Mouse (Mus musculus) liver, embryonic 18 days (tissue): Measurements from ENCODE around the gene Il13. TPM values are rescaled to one million over a fixed set of nuclear protein-coding genes. Genes with fewer than 3 reads are reported as not detected.

ENCODE experiments used
- polyA plus RNA-seq: library from polyadenylated mRNA; depleted of rRNA; stranded (reverse); fragments of >200 nt; gene quantifications from 2 replicates; pipeline ENCODE4 v1.2.3, GENCODE M21; 2012; rRNA removed

Gene Il13
- polyA plus RNA-seq, result not detected in 2 replicates

DNA sequence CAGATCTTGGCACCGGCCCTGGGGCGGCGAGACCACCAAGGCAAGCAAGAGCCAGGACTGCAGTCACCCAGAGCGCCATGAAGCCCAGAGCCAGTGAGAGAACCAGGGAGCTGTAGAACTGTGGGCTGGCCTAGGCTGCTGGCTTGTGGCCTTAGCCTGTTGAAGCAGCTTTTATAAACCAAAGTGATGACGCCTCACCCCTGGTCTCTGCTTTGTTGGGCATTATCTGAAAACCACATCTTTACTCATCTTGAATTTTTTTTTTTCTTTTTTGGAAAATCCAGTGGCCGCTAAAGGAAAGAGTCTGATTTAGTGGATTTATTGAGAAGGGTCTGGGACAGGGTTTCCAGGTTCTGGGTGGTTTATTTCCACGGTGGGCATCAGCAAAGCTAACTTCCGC, at the start of gene Il13:
Gene Il13 (minus strand): TSS at position 147 of the 400 bp plus-strand sequence.

DNA sequence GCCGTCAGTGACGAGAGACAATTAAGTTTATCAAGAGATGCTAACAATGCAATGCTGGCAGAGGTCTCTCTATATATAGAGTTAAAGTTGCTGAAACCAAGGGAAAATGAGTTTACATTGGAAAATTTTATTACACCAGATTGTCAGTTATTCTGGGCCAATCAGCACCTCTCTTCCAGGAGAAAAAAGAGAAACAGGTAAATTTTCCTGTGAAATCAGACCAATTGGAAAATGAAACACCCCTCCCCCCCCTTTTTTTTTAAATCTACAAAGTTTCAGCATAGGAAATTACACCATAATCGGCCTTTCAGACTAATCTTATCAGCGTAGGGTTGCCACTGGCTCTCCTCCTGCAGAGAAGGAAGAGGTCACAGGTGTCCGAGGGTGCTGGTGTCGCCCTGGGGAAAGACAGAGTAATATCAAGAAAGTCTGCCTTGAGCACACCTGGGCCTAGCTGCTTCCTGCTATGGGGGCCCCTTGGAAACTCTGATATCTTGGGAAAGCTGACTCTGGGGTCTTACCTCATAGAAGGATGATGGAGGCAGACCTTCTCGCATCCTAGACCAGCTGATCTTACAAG, 15.8 kb downstream of the Il13 start, which contains the start of gene Il4:
Gene Il4 (minus strand): TSS at position 51 of the 580 bp plus-strand sequence.

Other genes with a start within 250 kb of the Il13 start
- gene Leap2, start 211.5 kb downstream of the Il13 start, polyA plus RNA-seq, result 74.6 and 101 TPM in 2 replicates
- gene Uqcrq, start 203.9 kb downstream of the Il13 start, polyA plus RNA-seq, result 395 and 408 TPM in 2 replicates
- gene Gdf9, start 203.7 kb downstream of the Il13 start, polyA plus RNA-seq, result 0.26 and 0.31 TPM in 2 replicates
- 0.42 and 0.60 TPM in 2 replicates for gene Gm10447, start 177.6 kb downstream of the Il13 start, polyA plus RNA-seq
- 6.0 and 7.0 TPM in 2 replicates for gene Shroom1, start 177.5 kb downstream of the Il13 start, polyA plus RNA-seq
- gene Gm9837, start 164.2 kb downstream of the Il13 start, polyA plus RNA-seq, result not detected in 2 replicates
- 0.07 and 0.10 TPM in 2 replicates for gene Gm9945, start 154.5 kb downstream of the Il13 start, polyA plus RNA-seq
- 9.6 and 11.0 TPM in 2 replicates for gene Sowaha, start 154.4 kb downstream of the Il13 start, polyA plus RNA-seq
- 12.5 and 15.9 TPM in 2 replicates for gene Sept8, start 115.4 kb downstream of the Il13 start, polyA plus RNA-seq
- gene Kif3a, start 67.3 kb downstream of the Il13 start, polyA plus RNA-seq, result 2.9 and 3.1 TPM in 2 replicates
- 0.18 and 0.30 TPM in 2 replicates for gene Il4, start 16.0 kb downstream of the Il13 start, polyA plus RNA-seq
- 3.2 TPM in 2 replicates for gene Rad50, start 72.6 kb upstream of the Il13 start, polyA plus RNA-seq
- gene Il5, start 86.1 kb upstream of the Il13 start, polyA plus RNA-seq, result not detected in 2 replicates
- gene Irf1, start 135.3 kb upstream of the Il13 start, polyA plus RNA-seq, result 24.6 and 28.0 TPM in 2 replicates
- gene Gm17334, start 138.5 kb upstream of the Il13 start, polyA plus RNA-seq, result not detected in 2 replicates
- gene Gm12216, start 224.6 kb upstream of the Il13 start, polyA plus RNA-seq, result 0.37 and 0.72 TPM in 2 replicates